Mouse (Mus musculus) lung, postnatal 0 days (tissue): ENCODE data around the gene Bmx.

ENCODE experiments used
- CTCF ChIP-seq: IDR thresholded peaks from 2 replicates; pipeline ENCODE4 v1.5.1; 2016; ENCODE audit warnings: antibody characterized with exemption, mild to moderate bottlenecking
- EP300 ChIP-seq: IDR thresholded peaks from 2 replicates; pipeline ENCODE4 v1.6.1; 2016; ENCODE audit warnings: antibody characterized with exemption, mild to moderate bottlenecking, control low read depth

GRCm38 (mm10) chrX:164189880-164190279, 68.1 kb downstream of the Bmx start:
- TF ChIP-seq CTCF (no peak), EP300 (no peak)
